Mouse (Mus musculus): ENCODE results near the gene Sh3rf3. TPM values are rescaled to one million over a fixed set of nuclear protein-coding genes. Genes with fewer than 3 reads are reported as not detected.
A peak's percentile ranks its signal among the peaks of the same experiment; 100 is the strongest.

Sh3rf3 gene
- 1.9 and 2.4 TPM in 2 replicates for polyA plus RNA-seq (2014; fragmentation: Nextera tagmentation; extraction: Ambion mirVana)

GRCm38 (mm10) chr10:58813081-58813800 is at the start of gene Sh3rf3:
TSS of gene Sh3rf3 (plus strand) at chr10:58813359.
- Histone ChIP-seq H3K27ac (ENCODE audit: low read depth, low read length) (no peak within 1 kb of the TSS), H3K4me2 (replicated peaks; ENCODE audit: low read depth, low read length) (peak within 1 kb of the TSS; percentile 99), H3K36me3 (ENCODE audit: control insufficient read depth, insufficient read depth, low read length) (no peaks in the 10 kb centered on the region), H3K27me3 (ENCODE audit: control insufficient read depth, insufficient read depth, low read length) (peaks cover 15% of the 10 kb centered on the region), H3K9ac (ENCODE audit: low read depth, low read length) (peak within 1 kb of the TSS; percentile 68), H3K4me3 (ENCODE audit: low read length) (peak within 1 kb of the TSS; percentile 64), H3K4me1 (ENCODE audit: control insufficient read depth, insufficient read depth, low read length) (0 out of 2 replicates have a peak, but pooled peaks cover 6% of the 10 kb centered on the region), H3K9me3 (ENCODE audit: control insufficient read depth, low read length) (no peaks in the 10 kb centered on the region)
- peak; percentile 68 for ATAC-seq (ENCODE audit: low FRiP score, low TSS enrichment)
- 0% methylated on average over 71 of the region's 79 CpGs for WGBS

GRCm38 (mm10) chr10:58788486-58789274 is 24.5 kb upstream of the Sh3rf3 start:
- Histone ChIP-seq H3K27ac (ENCODE audit: low read depth, low read length) (no peak overlapping the region), H3K27me3 (ENCODE audit: control insufficient read depth, insufficient read depth, low read length) (no peaks in the 10 kb centered on the region), H3K4me3 (ENCODE audit: low read length) (no peak overlapping the region), H3K4me2 (replicated peaks; ENCODE audit: low read depth, low read length) (no peak overlapping the region), H3K9me3 (ENCODE audit: control insufficient read depth, low read length) (no peaks in the 10 kb centered on the region), H3K36me3 (ENCODE audit: control insufficient read depth, insufficient read depth, low read length) (no peaks in the 10 kb centered on the region), H3K4me1 (ENCODE audit: control insufficient read depth, insufficient read depth, low read length) (no peaks in the 10 kb centered on the region), H3K9ac (ENCODE audit: low read depth, low read length) (no peak overlapping the region)
- 90% methylated on average over 8 of the region's 8 CpGs for WGBS
- no peak for ATAC-seq (ENCODE audit: low FRiP score, low TSS enrichment)

GRCm38 (mm10) chr10:58797555-58797954 is 15.6 kb upstream of the Sh3rf3 start:
- no peak for ATAC-seq (ENCODE audit: low FRiP score, low TSS enrichment)
- Histone ChIP-seq H3K4me3 (ENCODE audit: low read length) (no peak overlapping the region), H3K4me2 (replicated peaks; ENCODE audit: low read depth, low read length) (no peak overlapping the region), H3K4me1 (ENCODE audit: control insufficient read depth, insufficient read depth, low read length) (no peaks in the 10 kb centered on the region), H3K27me3 (ENCODE audit: control insufficient read depth, insufficient read depth, low read length) (no peaks in the 10 kb centered on the region), H3K36me3 (ENCODE audit: control insufficient read depth, insufficient read depth, low read length) (no peaks in the 10 kb centered on the region), H3K9me3 (ENCODE audit: control insufficient read depth, low read length) (no peaks in the 10 kb centered on the region), H3K9ac (ENCODE audit: low read depth, low read length) (no peak overlapping the region), H3K27ac (ENCODE audit: low read depth, low read length) (no peak overlapping the region)
- WGBS: 93% methylated on average over 8 of the region's 8 CpGs

- Histone ChIP-seq H3K4me3 (ENCODE audit: low read length) (no peak overlapping the region), H3K9ac (ENCODE audit: low read depth, low read length) (no peak overlapping the region), H3K4me1 (ENCODE audit: control insufficient read depth, insufficient read depth, low read length) (no peaks in the 10 kb centered on the region), H3K9me3 (ENCODE audit: control insufficient read depth, low read length) (no peaks in the 10 kb centered on the region), H3K4me2 (replicated peaks; ENCODE audit: low read depth, low read length) (no peak overlapping the region), H3K36me3 (ENCODE audit: control insufficient read depth, insufficient read depth, low read length) (no peaks in the 10 kb centered on the region), H3K27me3 (ENCODE audit: control insufficient read depth, insufficient read depth, low read length) (no peaks in the 10 kb centered on the region), H3K27ac (ENCODE audit: low read depth, low read length) (no peak overlapping the region)
- ATAC-seq (ENCODE audit: low FRiP score, low TSS enrichment): no peak
- 89% methylated on average over 3 of the region's 3 CpGs for WGBS
Measured at GRCm38 (mm10) chr10:58798156-58798555, 15.0 kb upstream of the Sh3rf3 start.

GRCm38 (mm10) chr10:58800996-58801433 is 12.1 kb upstream of the Sh3rf3 start:
- H3K4me3 ChIP-seq (ENCODE audit: low read length): no peak overlapping the region
- no peak overlapping the region for H3K9ac ChIP-seq (ENCODE audit: low read depth, low read length)
- no peaks in the 10 kb centered on the region for H3K27me3 ChIP-seq (ENCODE audit: control insufficient read depth, insufficient read depth, low read length)
- WGBS: 69% methylated on average over 21 of the region's 21 CpGs
- H3K27ac ChIP-seq (ENCODE audit: low read depth, low read length): no peak overlapping the region
- no peaks in the 10 kb centered on the region for H3K9me3 ChIP-seq (ENCODE audit: control insufficient read depth, low read length)
- no peak for ATAC-seq (ENCODE audit: low FRiP score, low TSS enrichment)
- no peaks in the 10 kb centered on the region for H3K36me3 ChIP-seq (ENCODE audit: control insufficient read depth, insufficient read depth, low read length)
- no peaks in the 10 kb centered on the region for H3K4me1 ChIP-seq (ENCODE audit: control insufficient read depth, insufficient read depth, low read length)
- no peak overlapping the region for H3K4me2 ChIP-seq (replicated peaks; ENCODE audit: low read depth, low read length)

- Histone ChIP-seq H3K36me3 (ENCODE audit: control insufficient read depth, insufficient read depth, low read length) (no peaks in the 10 kb centered on the region), H3K4me1 (ENCODE audit: control insufficient read depth, insufficient read depth, low read length) (no peaks in the 10 kb centered on the region), H3K9ac (ENCODE audit: low read depth, low read length) (no peak overlapping the region), H3K4me3 (ENCODE audit: low read length) (no peak overlapping the region), H3K27me3 (ENCODE audit: control insufficient read depth, insufficient read depth, low read length) (no peaks in the 10 kb centered on the region), H3K9me3 (ENCODE audit: control insufficient read depth, low read length) (no peaks in the 10 kb centered on the region), H3K4me2 (replicated peaks; ENCODE audit: low read depth, low read length) (no peak overlapping the region), H3K27ac (ENCODE audit: low read depth, low read length) (no peak overlapping the region)
- no peak for ATAC-seq (ENCODE audit: low FRiP score, low TSS enrichment)
- WGBS: 71% methylated on average over 1 of the region's 1 CpGs
Measured at GRCm38 (mm10) chr10:58802391-58802790, 10.8 kb upstream of the Sh3rf3 start.

- peaks cover 4% of the 10 kb centered on the region; the same call in 1 of the 2 replicates for H3K27me3 ChIP-seq (ENCODE audit: control insufficient read depth, insufficient read depth, low read length)
- no peak overlapping the region for H3K9ac ChIP-seq (ENCODE audit: low read depth, low read length)
- no peak for ATAC-seq (ENCODE audit: low FRiP score, low TSS enrichment)
- no peaks in the 10 kb centered on the region for H3K9me3 ChIP-seq (ENCODE audit: control insufficient read depth, low read length)
- no peak overlapping the region for H3K4me3 ChIP-seq (ENCODE audit: low read length)
- H3K4me2 ChIP-seq (replicated peaks; ENCODE audit: low read depth, low read length): no peak overlapping the region
- H3K36me3 ChIP-seq (ENCODE audit: control insufficient read depth, insufficient read depth, low read length): no peaks in the 10 kb centered on the region
- H3K4me1 ChIP-seq (ENCODE audit: control insufficient read depth, insufficient read depth, low read length): no peaks in the 10 kb centered on the region
- 36% methylated on average over 3 of the region's 3 CpGs for WGBS
- no peak overlapping the region for H3K27ac ChIP-seq (ENCODE audit: low read depth, low read length)
Measured at GRCm38 (mm10) chr10:58807956-58808355, 5.2 kb upstream of the Sh3rf3 start.

GRCm38 (mm10) chr10:58810181-58810580 is 3.0 kb upstream of the Sh3rf3 start:
- Histone ChIP-seq H3K4me1 (ENCODE audit: control insufficient read depth, insufficient read depth, low read length) (0 out of 2 replicates have a peak, but pooled peaks cover 6% of the 10 kb centered on the region), H3K27ac (ENCODE audit: low read depth, low read length) (no peak overlapping the region), H3K9ac (ENCODE audit: low read depth, low read length) (no peak overlapping the region), H3K36me3 (ENCODE audit: control insufficient read depth, insufficient read depth, low read length) (no peaks in the 10 kb centered on the region), H3K4me2 (replicated peaks; ENCODE audit: low read depth, low read length) (no peak overlapping the region), H3K27me3 (ENCODE audit: control insufficient read depth, insufficient read depth, low read length) (peaks cover 15% of the 10 kb centered on the region), H3K9me3 (ENCODE audit: control insufficient read depth, low read length) (no peaks in the 10 kb centered on the region), H3K4me3 (ENCODE audit: low read length) (no peak overlapping the region)
- ATAC-seq (ENCODE audit: low FRiP score, low TSS enrichment): no peak
- WGBS: 79% methylated on average over 5 of the region's 5 CpGs

Measured in kidney, embryonic 14.5 days (tissue).